Mouse (Mus musculus) stomach, embryonic 16.5 days (tissue): ENCODE measurements around the gene Nkiras2. TPM values are rescaled to one million over a fixed set of nuclear protein-coding genes. Genes with fewer than 3 reads are reported as not detected.
"Not testable (repeated sequence)": the region's sequence is repeated elsewhere in the genome, so short reads cannot be mapped to it uniquely, and the experiment has no call there.

Source experiments
- ATAC-seq: fragments of 200-750 bp; cut with Nextera tagmentation; 2 replicates; pipeline ENCODE4 v1.8.0; 2017; ENCODE audit warnings: moderate number of reproducible peaks, moderate TSS enrichment; ENCODE audit not compliant: insufficient read depth, low FRiP score
- H3K27ac ChIP-seq: fragments of 300-500 bp; sonication (generic); 2 replicates; pipeline ENCODE4 v1.5.1; 2014; ENCODE audit warnings: low read length
- H3K27me3 ChIP-seq: fragments of 300-500 bp; sonication (generic); 2 replicates; pipeline ENCODE4 v1.6.1; 2014; ENCODE audit warnings: low read length, control low read depth, mixed read lengths; ENCODE audit not compliant: control insufficient read depth, insufficient read depth
- H3K36me3 ChIP-seq: fragments of 300-500 bp; sonication (generic); 2 replicates; pipeline ENCODE4 v1.6.1; 2014; ENCODE audit warnings: low read length; ENCODE audit not compliant: control insufficient read depth, insufficient read depth
- H3K4me1 ChIP-seq: fragments of 300-500 bp; sonication (generic); 2 replicates; pipeline ENCODE4 v1.6.1; 2014; ENCODE audit warnings: low read length, control low read depth, mixed read lengths; ENCODE audit not compliant: control insufficient read depth, insufficient read depth
- H3K4me2 ChIP-seq: fragments of 300-500 bp; sonication (generic); 2 replicates; pipeline ENCODE4 v1.6.1; 2014; ENCODE audit warnings: low read depth, low read length, mixed read lengths
- H3K4me3 ChIP-seq: fragments of 300-500 bp; sonication (generic); replicated peaks from 2 replicates; pipeline ENCODE4 v1.5.1; 2014; ENCODE audit warnings: mild to moderate bottlenecking, low read length
- H3K9ac ChIP-seq: fragments of 300-500 bp; sonication (generic); 2 replicates; pipeline ENCODE4 v1.6.1; 2014; ENCODE audit warnings: low read length
- H3K9me3 ChIP-seq: fragments of 300-500 bp; sonication (generic); replicated peaks from 2 replicates; pipeline ENCODE4 v1.6.1; 2016; ENCODE audit warnings: low read length, control low read depth; ENCODE audit not compliant: control insufficient read depth
- WGBS: fragments of 180-500 bp; shearing (Covaris S2); extraction: QIAGEN DNeasy Blood & Tissue Kit; methylation state at CpG from one replicate; pipeline ENCODE4 v1.1.7; 2014; 5-methylcytosine and 5-hydroxymethylcytosine counted together
- polyA plus RNA-seq: library from polyadenylated mRNA; unstranded; fragments of >200 nt; fragmentation: Nextera tagmentation; extraction: Ambion mirVana; gene quantifications from 2 replicates; pipeline ENCODE4 v1.2.1, GENCODE M21; 2015

Nkiras2 gene
- polyA plus RNA-seq, 1 experiment from 2014 or later = 60.7 TPM

DNA sequence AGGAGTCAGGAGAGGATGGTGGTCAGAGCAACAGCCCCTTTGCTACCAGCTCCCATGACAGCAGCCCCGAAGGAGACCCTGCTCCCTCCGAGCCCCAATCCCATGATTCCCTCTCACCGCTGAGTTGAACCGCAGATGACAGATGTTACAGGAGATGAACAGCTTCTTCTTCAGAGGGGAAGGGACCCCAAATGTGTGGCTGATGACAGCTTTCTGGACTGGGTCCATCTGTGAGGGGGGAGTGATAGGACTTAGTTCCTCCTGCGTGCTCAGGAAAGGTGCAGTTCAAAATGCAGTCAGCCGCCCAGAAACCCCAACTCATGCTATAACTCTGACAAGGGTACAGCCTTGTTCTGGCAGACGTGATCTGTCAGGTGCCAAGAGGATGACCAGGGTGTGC is 15.5 kb downstream of the Nkiras2 start:
- no peak for ATAC-seq
- H3K4me3 ChIP-seq = no peak overlapping the region
- H3K9me3 ChIP-seq = no peaks in the 10 kb centered on the region
- no peak overlapping the region for H3K9ac ChIP-seq
- peaks cover 3% of the 10 kb centered on the region; the same call in 1 of the 2 replicates for H3K27me3 ChIP-seq
- no peak overlapping the region for H3K4me2 ChIP-seq
- WGBS = 65% methylated on average over 7 of the region's 7 CpGs
- H3K4me1 ChIP-seq = no peaks in the 10 kb centered on the region; the same call in 1 of the 2 replicates
- no peak overlapping the region for H3K27ac ChIP-seq
- H3K36me3 ChIP-seq = no peaks in the 10 kb centered on the region

DNA sequence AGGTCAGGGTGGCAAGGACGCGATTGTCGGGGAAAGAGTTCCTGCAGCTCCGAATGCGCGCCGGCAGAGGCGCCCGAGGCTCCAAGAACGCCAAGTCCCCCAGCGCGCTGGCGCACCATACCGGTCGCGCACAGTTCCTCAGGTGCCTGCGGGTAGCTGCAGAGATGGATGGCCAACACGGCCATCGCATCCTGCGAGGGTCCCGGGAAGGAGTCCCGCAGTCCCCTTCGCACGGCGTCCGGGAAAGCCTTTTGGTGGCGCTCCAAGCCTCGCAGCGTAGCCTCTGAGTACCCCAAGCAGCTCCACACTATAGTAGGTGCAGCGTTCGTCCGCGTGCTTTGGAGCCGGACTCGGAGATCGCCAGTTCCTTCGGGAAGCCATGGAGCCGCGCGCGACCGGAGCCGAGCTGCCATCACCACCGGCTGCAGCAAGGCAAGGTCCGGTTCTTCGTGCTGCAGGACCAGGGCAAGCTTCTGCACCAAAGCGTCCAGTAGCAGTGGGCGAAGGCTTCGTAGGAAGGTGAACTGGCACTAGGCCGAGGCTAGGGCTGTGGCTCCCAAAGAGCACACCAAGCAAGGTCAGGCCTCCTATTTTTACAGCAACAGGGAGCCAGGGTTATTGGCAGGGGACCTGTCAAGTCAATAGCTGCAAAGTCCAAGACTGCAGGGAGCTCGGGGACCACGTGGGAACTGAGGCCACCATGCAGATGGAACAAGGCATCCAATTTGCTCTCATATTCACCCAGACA is 21.3 kb downstream of the Nkiras2 start:
- ATAC-seq = peak; percentile 65; the same call in 1 of the 2 replicates
- H3K36me3 ChIP-seq = no peaks in the 10 kb centered on the region
- WGBS = 9% methylated on average over 52 of the region's 52 CpGs
- H3K4me2 ChIP-seq = peak overlapping the region; percentile 69
- no peaks in the 10 kb centered on the region for H3K9me3 ChIP-seq
- H3K4me3 ChIP-seq = peak overlapping the region; percentile 39
- peaks cover 4% of the 10 kb centered on the region; the same call in 1 of the 2 replicates for H3K4me1 ChIP-seq
- H3K9ac ChIP-seq = peak overlapping the region; percentile 24; the same call in 1 of the 2 replicates
- no peak overlapping the region for H3K27ac ChIP-seq
- H3K27me3 ChIP-seq = peaks cover 18% of the 10 kb centered on the region

DNA sequence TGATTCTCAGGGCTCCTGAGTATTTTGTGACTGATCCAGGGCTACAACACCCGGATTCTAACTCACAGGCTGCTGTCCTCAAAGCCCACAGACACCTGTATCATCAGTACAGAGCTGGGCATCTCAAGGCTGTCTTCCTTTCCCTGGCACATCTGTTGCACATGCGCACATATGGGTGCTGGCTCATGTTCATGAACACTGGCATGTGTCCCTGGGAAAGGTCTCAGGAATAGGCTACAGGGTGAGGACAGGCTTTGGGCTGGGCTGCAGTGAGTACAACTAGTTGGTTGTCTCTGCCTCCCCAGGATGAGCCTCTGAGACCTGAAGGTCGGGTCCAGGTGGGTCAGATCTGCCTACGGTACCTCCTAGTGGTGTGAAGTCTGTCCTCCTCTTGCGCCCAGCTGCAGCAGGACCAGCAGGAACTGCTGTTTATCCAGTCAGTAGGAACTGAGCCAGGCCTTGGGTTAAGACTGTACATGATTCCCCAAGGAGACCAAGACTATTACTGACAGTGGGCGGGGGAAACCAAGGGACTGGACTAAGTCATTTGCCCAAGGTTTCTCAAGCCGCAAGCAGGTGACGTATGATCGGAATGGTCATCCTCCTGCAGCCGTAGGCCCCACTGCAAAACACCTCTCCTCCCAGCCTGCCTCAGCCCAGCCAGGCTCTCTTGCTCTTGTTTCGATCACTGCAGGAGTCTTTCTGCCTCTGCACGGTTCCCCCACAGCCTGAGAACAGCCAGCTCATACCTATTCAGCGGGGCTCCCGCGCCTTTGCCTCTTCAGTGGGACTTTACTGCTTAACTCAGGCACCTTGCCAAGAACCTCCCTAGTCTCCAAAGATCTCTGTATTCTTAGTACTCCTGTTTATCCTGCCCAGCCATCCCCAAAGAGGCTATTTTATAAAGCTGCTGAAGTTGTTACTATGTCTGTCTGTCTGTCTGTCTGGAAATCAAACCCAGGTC is 24.9 kb downstream of the Nkiras2 start:
- Histone ChIP-seq H3K9me3 (no peaks in the 10 kb centered on the region), H3K36me3 (no peaks in the 10 kb centered on the region), H3K9ac (no peak overlapping the region), H3K4me2 (no peak overlapping the region), H3K4me3 (no peak overlapping the region), H3K27ac (no peak overlapping the region), H3K4me1 (peaks cover 4% of the 10 kb centered on the region; the same call in 1 of the 2 replicates), H3K27me3 (peaks cover 18% of the 10 kb centered on the region)
- no peak for ATAC-seq
- 65% methylated on average over 15 of the region's 15 CpGs for WGBS

DNA sequence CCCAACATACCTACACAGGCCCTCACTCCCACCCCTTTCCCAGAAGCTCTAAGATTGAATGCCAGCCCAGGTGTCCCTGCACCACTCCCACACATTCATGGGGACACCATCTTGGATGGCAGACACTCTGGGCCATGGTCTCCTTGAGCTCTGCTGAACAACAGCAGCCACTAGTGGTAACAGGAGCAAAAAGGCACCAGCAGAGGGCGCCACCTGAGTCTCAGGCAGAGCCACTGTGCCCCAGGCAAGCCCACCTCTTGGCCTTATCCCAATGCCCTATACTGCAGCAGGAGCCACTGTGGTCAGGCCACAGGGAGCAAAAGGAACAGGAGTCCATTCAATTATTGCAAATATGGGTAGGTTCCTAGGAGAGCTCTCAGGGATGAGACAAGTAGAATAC is 27.2 kb downstream of the Nkiras2 start:
- H3K9ac ChIP-seq = no peak overlapping the region
- no peak overlapping the region for H3K27ac ChIP-seq
- ATAC-seq = no peak
- 10% methylated on average over 1 of the region's 1 CpGs for WGBS
- no peaks in the 10 kb centered on the region for H3K9me3 ChIP-seq
- no peaks in the 10 kb centered on the region for H3K36me3 ChIP-seq
- no peak overlapping the region for H3K4me3 ChIP-seq
- H3K4me2 ChIP-seq = no peak overlapping the region
- no peaks in the 10 kb centered on the region for H3K4me1 ChIP-seq
- peaks cover 16% of the 10 kb centered on the region; the same call in 1 of the 2 replicates for H3K27me3 ChIP-seq

DNA sequence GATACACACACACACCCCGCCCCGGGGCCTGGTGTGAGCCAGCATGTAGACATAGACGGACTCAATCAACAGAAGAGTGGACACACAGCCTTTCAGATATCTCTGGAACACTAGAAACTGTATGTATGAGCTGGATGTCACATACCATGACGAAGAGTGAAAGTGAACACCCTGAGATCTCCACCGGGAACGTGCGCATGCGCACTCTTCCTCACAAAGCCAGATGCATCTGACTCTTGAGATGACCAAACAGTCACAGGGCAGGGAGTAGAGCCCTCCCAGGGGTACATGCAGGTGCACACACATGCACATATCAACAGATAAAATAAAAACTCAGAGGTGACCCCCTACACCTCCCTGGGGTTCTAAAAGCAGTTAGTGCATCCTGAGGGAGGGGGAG is 29.4 kb downstream of the Nkiras2 start:
- WGBS = 82% methylated on average over 8 of the region's 8 CpGs

DNA sequence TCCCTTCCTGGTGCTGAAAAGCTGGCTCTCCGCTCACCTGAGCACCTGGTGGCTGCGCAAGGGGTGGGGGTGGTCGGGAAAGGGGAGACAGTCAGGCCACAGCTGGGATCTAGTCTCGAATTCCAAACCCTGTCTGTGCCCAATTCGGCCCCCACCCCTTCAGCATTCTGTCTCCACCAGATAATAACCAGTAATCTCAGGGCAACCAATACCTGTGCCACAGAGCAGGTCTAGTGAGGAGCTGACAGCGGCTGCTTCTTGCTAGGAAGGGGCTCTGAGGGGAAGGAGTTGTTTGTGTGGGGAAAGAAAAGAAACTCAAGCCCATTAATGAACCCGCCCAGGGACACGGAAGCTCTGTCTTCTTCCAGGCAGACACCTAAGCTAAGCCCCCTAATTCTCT is 32.2 kb downstream of the Nkiras2 start:
- WGBS = 13% methylated on average over 8 of the region's 8 CpGs
- Histone ChIP-seq H3K9me3 (no peaks in the 10 kb centered on the region), H3K27ac (no peak overlapping the region), H3K36me3 (no peaks in the 10 kb centered on the region), H3K27me3 (peaks cover 17% of the 10 kb centered on the region; the same call in 1 of the 2 replicates), H3K4me1 (no peaks in the 10 kb centered on the region), H3K4me2 (no peak overlapping the region), H3K4me3 (no peak overlapping the region), H3K9ac (no peak overlapping the region)
- no peak for ATAC-seq

More for the DNA sequence above, 29.4 kb downstream of the Nkiras2 start:
- Histone ChIP-seq H3K27ac (no peak overlapping the region), H3K27me3 (peaks cover 17% of the 10 kb centered on the region; the same call in 1 of the 2 replicates), H3K9me3 (no peaks in the 10 kb centered on the region), H3K4me1 (no peaks in the 10 kb centered on the region), H3K9ac (no peak overlapping the region), H3K4me3 (no peak overlapping the region), H3K4me2 (no peak overlapping the region), H3K36me3 (no peaks in the 10 kb centered on the region)
- ATAC-seq = no peak

DNA sequence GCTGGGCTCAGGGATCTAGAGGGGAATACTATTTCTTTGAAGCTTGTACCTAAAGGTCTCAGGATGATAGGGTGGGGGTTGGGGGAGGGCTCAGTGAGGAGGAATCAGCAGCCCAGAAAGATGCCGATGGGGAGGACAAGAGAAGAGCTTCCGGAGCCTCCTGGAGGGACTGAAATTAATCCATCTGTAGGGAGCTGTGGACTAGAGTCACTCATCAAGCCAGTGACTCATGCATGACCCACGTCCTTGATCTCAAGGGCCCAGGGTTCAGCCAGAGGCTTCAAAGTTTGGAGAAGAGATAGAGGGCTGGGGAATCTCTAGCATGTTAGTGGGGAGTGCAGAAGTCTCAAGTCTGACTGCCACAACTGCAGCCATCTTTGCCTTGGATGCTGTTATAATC is 32.7 kb downstream of the Nkiras2 start:
- H3K36me3 ChIP-seq = no peaks in the 10 kb centered on the region
- H3K27me3 ChIP-seq = peaks cover 17% of the 10 kb centered on the region; the same call in 1 of the 2 replicates
- ATAC-seq = no peak
- no peak overlapping the region for H3K9ac ChIP-seq
- H3K4me1 ChIP-seq = no peaks in the 10 kb centered on the region
- WGBS = 18% methylated on average over 3 of the region's 3 CpGs
- H3K27ac ChIP-seq = no peak overlapping the region
- no peak overlapping the region for H3K4me2 ChIP-seq
- H3K9me3 ChIP-seq = no peaks in the 10 kb centered on the region
- H3K4me3 ChIP-seq = no peak overlapping the region

DNA sequence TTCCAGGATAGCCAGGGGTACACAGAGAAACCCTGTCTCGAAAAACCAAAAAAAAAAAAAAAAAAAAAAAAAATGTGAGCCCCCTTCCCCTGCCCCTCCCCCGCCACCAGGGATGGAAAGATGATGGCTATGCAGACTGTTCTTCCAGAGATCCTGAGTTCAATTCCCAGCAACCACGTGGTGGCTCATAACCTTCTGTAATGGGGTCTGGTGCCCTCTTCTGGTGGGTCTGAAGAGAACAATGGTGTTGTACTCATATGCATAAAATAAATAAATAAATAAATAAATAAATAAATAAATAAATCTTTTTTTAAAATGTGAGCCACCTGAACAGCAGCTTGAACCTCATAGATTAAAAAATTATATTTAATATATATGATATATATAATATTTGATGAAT is 36.5 kb downstream of the Nkiras2 start:
- H3K4me1 ChIP-seq = not testable (repeated sequence)

DNA sequence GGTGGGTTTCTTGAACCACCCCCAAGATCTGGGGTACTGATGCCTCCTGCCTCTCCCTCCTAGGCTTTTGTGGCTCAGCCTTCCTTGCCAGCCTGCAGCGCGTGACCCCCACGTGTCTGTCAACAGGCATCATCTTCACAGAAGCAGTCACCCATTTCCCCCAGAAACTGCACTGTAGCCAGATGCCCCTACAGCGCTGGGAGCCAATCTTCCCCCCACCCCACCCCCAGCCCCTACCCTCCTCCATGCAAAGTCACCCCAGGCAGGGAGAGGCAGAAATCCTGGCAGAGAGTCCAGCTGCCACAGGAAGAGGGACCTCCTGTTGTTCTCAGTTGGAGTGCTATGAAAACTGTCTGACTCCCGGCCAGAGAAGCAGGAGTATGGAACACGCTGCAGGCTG is 37.4 kb downstream of the Nkiras2 start:
- 11% methylated on average over 6 of the region's 6 CpGs for WGBS
- no peaks in the 10 kb centered on the region for H3K4me1 ChIP-seq
- no peaks in the 10 kb centered on the region for H3K9me3 ChIP-seq
- no peak overlapping the region for H3K4me3 ChIP-seq
- H3K27me3 ChIP-seq = no peaks in the 10 kb centered on the region
- ATAC-seq = no peak
- H3K36me3 ChIP-seq = no peaks in the 10 kb centered on the region
- H3K9ac ChIP-seq = peak overlapping the region; percentile 2; the same call in 1 of the 2 replicates
- H3K4me2 ChIP-seq = no peak overlapping the region
- H3K27ac ChIP-seq = no peak overlapping the region

More for the DNA sequence above, 36.5 kb downstream of the Nkiras2 start:
- not testable (repeated sequence) for H3K4me3 ChIP-seq, H3K9me3 ChIP-seq, H3K27ac ChIP-seq, H3K9ac ChIP-seq, H3K4me2 ChIP-seq, H3K27me3 ChIP-seq, ATAC-seq, H3K36me3 ChIP-seq
- 60% methylated on average over 2 of the region's 3 CpGs for WGBS
